Mouse (Mus musculus): ENCODE data around the gene Akap3.
A peak's percentile ranks its signal among the peaks of the same experiment; 100 is the strongest.

Gene Akap3

GRCm38 (mm10) chr6:126852881-126853280 is at the start of gene Akap3:
Gene Akap3, plus strand, starts transcription at chr6:126853098.
- no peak for DNase-seq (ENCODE audit: low read depth, low spot score)

DNA sequence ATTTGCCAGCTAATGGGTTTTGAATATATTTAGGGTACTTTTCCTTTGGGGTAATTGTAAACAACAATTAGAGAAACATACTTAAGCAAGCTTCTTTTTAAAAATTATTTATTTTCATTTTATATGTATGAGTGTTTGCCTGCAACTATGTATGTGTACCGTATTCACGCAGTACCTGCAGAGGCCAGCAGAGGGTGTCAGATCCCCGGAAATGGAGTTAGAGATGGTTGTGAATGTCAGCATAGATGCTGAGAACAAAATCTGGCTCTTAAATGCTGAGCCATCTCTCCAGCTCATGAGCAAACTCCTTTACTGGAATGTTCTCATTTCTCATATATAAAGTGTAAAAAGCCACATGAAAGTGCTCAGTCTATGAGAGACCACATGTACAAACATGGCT is 46.1 kb upstream of the Akap3 start:
- no peak for DNase-seq (ENCODE audit: low read depth, low spot score)

- DNase-seq (ENCODE audit: low read depth, low spot score), result peak; percentile 43
Observed at GRCm38 (mm10) chr6:126808134-126808533, 44.8 kb upstream of the Akap3 start.

GRCm38 (mm10) chr6:126808561-126808960 is 44.3 kb upstream of the Akap3 start:
- peak; percentile 43 for DNase-seq (ENCODE audit: low read depth, low spot score)

DNA sequence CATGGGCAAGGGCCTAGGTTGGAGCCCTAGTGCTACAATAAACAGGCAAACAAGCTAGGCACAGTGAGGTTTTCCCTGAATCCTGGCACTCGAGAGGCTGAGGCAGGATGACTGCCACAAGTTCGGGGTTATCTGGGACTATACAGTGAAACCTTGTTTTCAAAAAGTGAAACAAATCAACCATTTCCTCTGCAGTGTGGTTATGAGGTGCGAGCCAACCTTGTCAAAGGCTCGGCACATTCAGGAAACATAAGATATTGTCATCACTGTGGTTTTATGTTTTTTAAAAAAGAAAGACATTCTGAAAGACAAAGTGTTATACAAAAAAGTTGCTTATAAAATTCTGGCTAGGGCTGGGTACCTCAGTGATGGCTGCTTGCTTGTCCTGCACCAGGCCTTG is 41.4 kb upstream of the Akap3 start:
- no peak for DNase-seq (ENCODE audit: low read depth, low spot score)

- no peak for DNase-seq (ENCODE audit: low read depth, low spot score)
Observed at GRCm38 (mm10) chr6:126815206-126815750, 37.6 kb upstream of the Akap3 start.

DNA sequence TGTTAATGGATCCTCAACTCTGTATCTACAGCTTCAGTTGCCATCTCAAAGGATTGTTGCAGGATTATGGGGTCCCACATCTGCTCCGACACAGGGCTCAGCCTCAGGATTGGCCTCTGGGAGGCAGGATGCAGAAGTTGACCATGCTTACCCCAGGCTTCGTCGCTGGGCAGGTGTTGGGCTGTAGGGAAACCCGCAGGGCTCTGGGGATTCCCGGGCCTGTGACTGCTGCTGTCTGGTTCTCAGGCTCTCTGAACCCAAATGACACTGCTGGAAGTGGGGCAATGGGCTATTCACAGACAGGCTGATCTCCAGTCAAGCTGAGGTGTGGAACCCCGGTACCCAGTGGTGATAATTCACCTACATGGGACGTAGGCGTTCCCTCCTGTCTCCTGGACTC is 36.6 kb upstream of the Akap3 start:
- no peak for DNase-seq (ENCODE audit: low read depth, low spot score)

DNA sequence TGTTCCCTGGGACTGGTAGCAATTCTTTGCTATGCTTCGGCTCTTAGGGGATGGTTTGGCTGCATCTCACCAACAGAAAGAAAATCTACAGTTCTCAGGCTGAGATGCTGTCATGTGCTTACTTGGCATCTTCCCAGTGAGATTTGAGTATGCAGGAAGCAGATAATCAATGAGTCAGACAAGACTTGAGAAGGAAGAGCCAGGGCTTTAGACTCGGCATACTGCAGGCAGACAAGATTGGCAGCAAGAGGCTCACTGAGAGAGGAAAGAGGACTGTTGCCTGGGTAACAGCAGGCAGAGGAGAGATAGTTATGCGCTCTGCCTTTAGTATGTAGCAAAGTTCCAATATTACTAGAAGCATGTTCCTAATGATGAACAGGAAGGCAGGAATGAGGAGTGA is 29.8 kb upstream of the Akap3 start:
- peak; percentile 64 for DNase-seq (ENCODE audit: low read depth, low spot score)

- DNase-seq (ENCODE audit: low read depth, low spot score), result no peak
Observed at GRCm38 (mm10) chr6:126836628-126837027, 16.3 kb upstream of the Akap3 start.

DNA sequence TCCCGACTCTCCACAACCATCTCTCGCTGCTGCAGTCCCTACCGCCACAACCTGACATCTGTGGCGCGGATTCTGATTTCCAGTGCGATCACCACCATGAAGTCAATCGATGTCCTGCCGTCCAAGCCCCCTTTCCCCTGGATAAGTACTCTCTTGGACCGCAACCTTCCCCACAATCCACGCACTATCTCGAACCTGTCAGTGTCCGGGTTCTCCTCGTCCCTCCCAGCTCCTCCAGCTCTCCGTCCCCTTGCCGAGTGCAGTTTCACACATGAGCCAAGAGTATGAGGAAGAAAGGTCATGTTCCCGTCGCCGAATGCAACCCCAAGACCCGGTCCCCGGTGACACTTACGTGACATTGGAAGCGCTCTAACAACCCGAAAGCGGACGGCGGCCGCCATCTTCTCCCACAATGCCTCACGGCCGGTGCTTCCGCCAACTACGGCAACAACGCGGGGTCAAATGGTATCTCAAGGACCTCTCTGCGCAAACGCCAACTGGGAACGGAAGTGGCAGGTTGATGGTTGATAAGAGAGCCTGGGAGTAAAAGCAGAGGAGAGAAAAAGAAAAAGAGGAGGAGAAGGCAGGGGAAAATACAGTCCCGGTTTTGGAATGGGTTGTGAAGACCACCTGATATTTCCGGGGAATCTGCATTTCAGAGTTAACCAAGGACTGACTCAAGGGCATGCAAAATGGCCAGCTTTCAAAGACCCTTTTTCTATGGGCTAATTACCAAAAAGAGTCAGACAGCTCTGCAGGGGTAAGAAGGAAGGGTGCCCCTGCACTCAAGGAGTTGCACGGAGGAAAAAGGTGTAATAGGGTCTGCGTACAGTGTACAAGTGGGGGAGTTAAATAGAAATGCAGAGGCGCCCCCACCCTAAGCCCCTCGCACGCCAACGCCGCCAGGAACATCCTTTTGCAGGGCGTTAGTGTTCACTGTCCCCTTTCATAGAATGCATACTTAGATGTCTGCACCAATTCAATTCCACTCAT is 3.9 kb upstream of the Akap3 start, which contains the start of gene Ndufa9:
Gene Ndufa9, minus strand, starts transcription at position 425 of the 993 bp plus-strand sequence.
- peak; percentile 91 for DNase-seq (ENCODE audit: low read depth, low spot score)

GRCm38 (mm10) chr6:126877118-126877517 is 24.2 kb downstream of the Akap3 start:
- no peak for DNase-seq (ENCODE audit: low read depth, low spot score)

DNA sequence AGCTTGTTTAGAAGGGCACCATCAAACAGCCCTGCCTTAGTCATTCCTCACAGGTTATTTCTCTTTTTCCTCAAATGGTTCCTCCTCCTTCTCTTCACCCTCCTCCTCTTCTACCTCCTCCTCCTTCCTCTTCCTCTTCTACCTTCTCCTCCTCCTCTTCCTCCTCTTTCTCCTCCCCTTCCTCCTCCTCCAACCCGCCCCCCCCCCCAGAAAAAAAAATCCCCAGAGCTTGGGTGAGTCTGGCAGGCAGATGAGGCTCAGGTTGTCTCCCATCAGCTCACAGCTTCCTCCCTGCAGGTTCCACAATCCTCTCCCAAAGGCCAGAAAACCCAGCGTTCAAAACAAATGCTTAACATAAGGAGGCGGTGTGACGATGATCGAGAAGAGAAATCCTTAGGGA is 54.5 kb downstream of the Akap3 start:
- DNase-seq (ENCODE audit: low read depth, low spot score), result no peak

GRCm38 (mm10) chr6:126907876-126908275 is 55.0 kb downstream of the Akap3 start:
- DNase-seq (ENCODE audit: low read depth, low spot score), result no peak

DNA sequence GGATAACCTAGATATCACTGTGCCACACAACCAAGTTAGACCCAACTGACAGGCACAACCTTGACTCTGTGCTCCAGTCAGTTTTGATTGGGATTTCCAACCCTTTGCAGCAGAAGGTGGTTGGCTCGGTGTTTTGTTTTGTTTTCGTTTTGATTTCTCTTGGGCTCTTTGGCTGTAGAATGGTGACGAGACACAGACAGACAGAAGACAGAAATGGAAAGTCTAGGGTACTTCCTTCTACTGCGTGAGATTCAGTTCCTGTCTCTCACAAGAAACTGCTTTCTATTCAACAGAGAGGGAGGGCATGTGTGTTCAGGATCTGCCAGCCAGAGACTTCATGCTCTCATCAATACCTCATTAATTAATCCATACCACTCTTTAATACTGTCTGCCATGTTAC is 57.8 kb downstream of the Akap3 start:
- peak; percentile 16 for DNase-seq (ENCODE audit: low read depth, low spot score)

DNA sequence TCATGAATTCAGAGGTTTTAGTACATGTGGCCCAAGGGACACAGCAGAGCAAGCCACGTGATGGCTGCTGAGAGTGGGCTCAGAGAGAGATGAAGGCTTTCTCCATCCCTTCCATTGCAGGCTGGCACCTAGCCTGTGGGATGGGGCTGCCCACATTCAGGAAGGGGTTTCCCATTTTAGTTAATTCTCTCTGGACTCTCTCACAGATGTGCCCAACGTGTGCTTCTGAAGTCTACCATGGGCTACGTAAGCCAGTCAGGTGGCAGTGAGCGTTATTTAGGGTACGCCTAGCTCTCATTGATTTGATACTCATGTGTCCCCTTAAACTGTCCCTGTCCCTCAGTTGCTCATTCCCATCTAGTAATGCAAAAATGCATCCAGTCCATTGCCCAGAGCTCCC is 62.0 kb downstream of the Akap3 start:
- no peak for DNase-seq (ENCODE audit: low read depth, low spot score)

DNA sequence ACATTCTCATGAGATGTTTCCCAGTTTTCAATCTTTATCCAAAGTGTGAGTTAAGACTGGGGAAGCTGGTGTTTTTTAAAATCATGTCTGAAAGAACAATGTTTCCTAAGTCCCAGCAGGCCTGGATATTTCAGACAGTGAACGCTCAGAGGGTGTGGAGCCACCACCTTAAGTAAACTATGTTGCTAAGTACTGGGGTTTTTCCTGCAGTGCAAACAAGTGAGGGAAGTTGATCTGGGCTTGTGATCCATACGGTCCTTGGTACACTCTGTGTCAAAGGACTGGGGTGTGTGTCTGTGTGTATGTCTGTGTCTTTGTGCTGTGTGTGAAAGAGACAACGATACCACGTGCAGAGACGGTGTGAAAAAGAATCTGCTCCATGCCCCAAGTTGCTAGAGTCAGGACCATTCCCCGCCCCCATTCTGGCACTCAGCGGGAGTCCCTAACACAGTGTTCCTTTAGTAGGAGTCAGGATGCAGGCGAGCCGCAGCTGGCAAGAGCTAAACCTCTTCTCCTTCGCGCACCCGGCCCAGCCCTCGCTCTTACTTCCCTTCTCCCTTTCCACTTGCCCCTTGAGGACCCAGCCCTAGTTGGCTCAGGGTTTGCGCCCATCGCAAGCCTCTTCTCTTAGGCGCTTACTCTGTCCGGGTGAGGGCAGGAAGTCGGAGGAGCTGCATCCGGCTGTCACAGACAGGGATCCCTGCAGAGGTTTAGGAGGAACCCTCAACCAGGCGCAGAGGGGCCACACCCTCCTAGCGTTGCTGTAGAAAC is 68.4 kb downstream of the Akap3 start, which contains the start of gene Dyrk4:
Gene Dyrk4, minus strand, starts transcription at position 729 of the 771 bp plus-strand sequence.
- DNase-seq (ENCODE audit: low read depth, low spot score), result peak; percentile 5

All from telencephalon, adult 2 months (tissue).